Mouse (Mus musculus) kidney, adult 2 months (tissue): ENCODE data around the gene Olfr1065.

Experiments
- CTCF ChIP-seq: fragments of 200-500 bp; conservative IDR thresholded peaks from 2 replicates; pipeline ENCODE4 v1.5.1; 2011; ENCODE audit warnings: low read depth, mild to moderate bottlenecking, control low read depth, low read length, moderate library complexity, mixed read lengths; ENCODE audit not compliant: insufficient read depth, insufficient read length
- POLR2A ChIP-seq: fragments of 200-500 bp; IDR thresholded peaks from one replicate; pipeline ENCODE4 v1.6.1; 2011; ENCODE audit warnings: low read depth, low read length, control low read depth

- TF ChIP-seq CTCF (peak; percentile 59), POLR2A (no peak)
These were observed 14.2 kb upstream of the Olfr1065 start for GRCm38 (mm10) chr2:86464442-86465109.
